Mouse (Mus musculus) MEL (cell line): ENCODE results near the gene Atp6v0b. TPM values are rescaled to one million over a fixed set of nuclear protein-coding genes. Genes with fewer than 3 reads are reported as not detected.
A peak's percentile ranks its signal among the peaks of the same experiment; 100 is the strongest.

Source experiments
- DNase-seq: peaks from one replicate; pipeline ENCODE4 v3.0.0; 2011; ENCODE audit warnings: low read depth, low spot score
- H3K27ac ChIP-seq: 2 replicates; pipeline ENCODE4 v1.5.1; 2012; ENCODE audit warnings: low read depth, mild to moderate bottlenecking, control low read depth, low read length, moderate library complexity; ENCODE audit not compliant: control insufficient read depth
- H3K27me3 ChIP-seq, 2 experiments: fragments of 150-350 bp in 1 of 2; sonication (generic) in 1 of 2; 2 replicates each; pipeline ENCODE4 v1.6.1; 2012; ENCODE audit warnings: low read length in 2 of 2, mild to moderate bottlenecking in 2 of 2, improper control_type of control experiment in 1 of 2, moderate library complexity in 1 of 2; ENCODE audit not compliant: insufficient read depth in 2 of 2, control insufficient read depth in 1 of 2
- H3K36me3 ChIP-seq, 2 experiments: 2 replicates each; pipeline ENCODE4 v1.6.1; 2012 to 2014; ENCODE audit warnings: low read length in 2 of 2, improper control_type of control experiment in 1 of 2, inconsistent platforms in 1 of 2, mild to moderate bottlenecking in 1 of 2; ENCODE audit not compliant: insufficient read depth in 2 of 2, control insufficient read depth in 1 of 2
- H3K4me1 ChIP-seq, 2 experiments: fragments of 150-350 bp in 1 of 2; sonication (generic) in 1 of 2; 2 replicates each; pipeline ENCODE4 v1.6.1; 2012; ENCODE audit warnings: low read length in 2 of 2, improper control_type of control experiment in 1 of 2, mild to moderate bottlenecking in 1 of 2; ENCODE audit not compliant: insufficient read depth in 2 of 2, control insufficient read depth in 1 of 2
- H3K4me3 ChIP-seq, 2 experiments: fragments of 150-350 bp in 1 of 2; sonication (generic) in 1 of 2; 2 replicates each; pipeline ENCODE4 v1.5.1; 2012; ENCODE audit warnings: low read depth in 2 of 2, low read length in 2 of 2, mild to moderate bottlenecking in 2 of 2, moderate library complexity in 2 of 2, control low read depth in 1 of 2, improper control_type of control experiment in 1 of 2; ENCODE audit not compliant: control insufficient read depth in 1 of 2, insufficient read depth in 1 of 2
- H3K79me2 ChIP-seq: 2 replicates; pipeline ENCODE4 v1.6.1; 2012; ENCODE audit warnings: mild to moderate bottlenecking, low read length, moderate library complexity; ENCODE audit not compliant: control insufficient read depth, poor library complexity, insufficient read depth
- H3K9ac ChIP-seq: 2 replicates; pipeline ENCODE4 v1.6.1; 2012; ENCODE audit warnings: low read depth, mild to moderate bottlenecking, control low read depth, low read length, moderate library complexity; ENCODE audit not compliant: control insufficient read depth, poor library complexity, severe bottlenecking
- H3K9me3 ChIP-seq: fragments of 150-350 bp; sonication (generic); replicated peaks from 2 replicates; pipeline ENCODE4 v1.6.1; 2012; ENCODE audit warnings: mild to moderate bottlenecking, low read length, improper control_type of control experiment, moderate library complexity; ENCODE audit not compliant: insufficient read depth
- BHLHE40 ChIP-seq: IDR thresholded peaks from 2 replicates; pipeline ENCODE4 v1.6.1; 2012; ENCODE audit warnings: low read depth, mild to moderate bottlenecking, inconsistent platforms, low read length, improper control_type of control experiment, borderline replicate concordance
- CHD2 ChIP-seq: IDR thresholded peaks from 2 replicates; pipeline ENCODE4 v1.6.1; 2011; ENCODE audit warnings: low read length, improper control_type of control experiment
- E2F4 ChIP-seq: IDR thresholded peaks from 2 replicates; pipeline ENCODE4 v1.6.1; 2011; ENCODE audit warnings: low read depth, low read length, improper control_type of control experiment, borderline replicate concordance
- ELF1 ChIP-seq: IDR thresholded peaks from 2 replicates; pipeline ENCODE4 v1.6.1; 2014; ENCODE audit warnings: low read depth, mild to moderate bottlenecking, inconsistent platforms, low read length, improper control_type of control experiment, moderate library complexity
- EP300 ChIP-seq, 2 experiments: IDR thresholded peaks; 2 replicates each; pipeline ENCODE4 v1.6.1; 2011; ENCODE audit warnings: improper control_type of control experiment in 2 of 2, low read length in 2 of 2, low read depth in 1 of 2, mild to moderate bottlenecking in 1 of 2
- GABPA ChIP-seq: IDR thresholded peaks from 2 replicates; pipeline ENCODE4 v1.6.1; 2012; ENCODE audit warnings: low read depth, mild to moderate bottlenecking, inconsistent platforms, low read length, improper control_type of control experiment, moderate library complexity
- HCFC1 ChIP-seq: IDR thresholded peaks from 2 replicates; pipeline ENCODE4 v1.6.1; 2012; ENCODE audit warnings: low read depth, mild to moderate bottlenecking, inconsistent platforms, low read length, improper control_type of control experiment, moderate library complexity
- JUND ChIP-seq: IDR thresholded peaks from 2 replicates; pipeline ENCODE4 v1.6.1; 2011; ENCODE audit warnings: low read depth, mild to moderate bottlenecking, improper control_type of control experiment, low read length
- KAT2A ChIP-seq: conservative IDR thresholded peaks from 2 replicates; pipeline ENCODE4 v1.6.1; 2012; ENCODE audit warnings: low read depth, low read length, improper control_type of control experiment, inconsistent platforms
- MAFK ChIP-seq: IDR thresholded peaks from 2 replicates; pipeline ENCODE4 v1.6.1; 2011; ENCODE audit warnings: low read depth, mild to moderate bottlenecking, low read length, improper control_type of control experiment, borderline replicate concordance
- MAX ChIP-seq: IDR thresholded peaks from 2 replicates; pipeline ENCODE4 v1.6.1; 2011; ENCODE audit warnings: low read length, improper control_type of control experiment
- MXI1 ChIP-seq: IDR thresholded peaks from 2 replicates; pipeline ENCODE4 v1.6.1; 2011; ENCODE audit warnings: mild to moderate bottlenecking, low read depth, low read length, improper control_type of control experiment
- MYB ChIP-seq: IDR thresholded peaks from 2 replicates; pipeline ENCODE4 v1.6.1; 2011; ENCODE audit warnings: mild to moderate bottlenecking, low read depth, low read length, improper control_type of control experiment
- MYC ChIP-seq: IDR thresholded peaks from 2 replicates; pipeline ENCODE4 v1.6.1; 2011; ENCODE audit warnings: low read depth, mild to moderate bottlenecking, low read length, improper control_type of control experiment, moderate library complexity
- NELFE ChIP-seq: IDR thresholded peaks from 2 replicates; pipeline ENCODE4 v1.6.1; 2011; ENCODE audit warnings: low read depth, low read length, improper control_type of control experiment
- NRF1 ChIP-seq: IDR thresholded peaks from 2 replicates; pipeline ENCODE4 v1.6.1; 2014; ENCODE audit warnings: low read depth, mild to moderate bottlenecking, inconsistent platforms, low read length, improper control_type of control experiment, moderate library complexity; ENCODE audit not compliant: poor library complexity, insufficient read depth, severe bottlenecking
- POLR2A ChIP-seq, 2 experiments: IDR thresholded peaks; 2 replicates each; pipeline ENCODE4 v1.6.1; 2011 to 2012; ENCODE audit warnings: low read length in 2 of 2, mild to moderate bottlenecking in 2 of 2, control low read depth in 1 of 2, improper control_type of control experiment in 1 of 2, low read depth in 1 of 2, moderate library complexity in 1 of 2; ENCODE audit not compliant: control insufficient read depth in 1 of 2, insufficient read depth in 1 of 2, poor library complexity in 1 of 2
- RAD21 ChIP-seq: IDR thresholded peaks from 2 replicates; pipeline ENCODE4 v1.6.1; 2011; ENCODE audit warnings: mild to moderate bottlenecking, low read depth, low read length, improper control_type of control experiment
- SIN3A ChIP-seq: IDR thresholded peaks from 2 replicates; pipeline ENCODE4 v1.6.1; 2012; ENCODE audit warnings: low read length, improper control_type of control experiment, inconsistent platforms
- SMC3 ChIP-seq: IDR thresholded peaks from 2 replicates; pipeline ENCODE4 v1.6.1; 2011; ENCODE audit warnings: low read depth, low read length, improper control_type of control experiment
- TBP ChIP-seq: IDR thresholded peaks from 2 replicates; pipeline ENCODE4 v1.8.0; 2011; ENCODE audit warnings: low read depth, low read length, improper control_type of control experiment
- USF2 ChIP-seq, 2 experiments: IDR thresholded peaks; 2 replicates each; pipeline ENCODE4 v1.6.1; 2011 to 2012; ENCODE audit warnings: improper control_type of control experiment in 2 of 2, low read length in 2 of 2, borderline replicate concordance in 1 of 2, inconsistent platforms in 1 of 2, low read depth in 1 of 2, mild to moderate bottlenecking in 1 of 2; ENCODE audit not compliant: insufficient read depth in 1 of 2
- ZC3H11A ChIP-seq: IDR thresholded peaks from 2 replicates; pipeline ENCODE4 v1.6.1; 2012; ENCODE audit warnings: low read depth, mild to moderate bottlenecking, inconsistent platforms, low read length, improper control_type of control experiment
- ZKSCAN1 ChIP-seq: IDR thresholded peaks from 2 replicates; pipeline ENCODE4 v1.6.1; 2012; ENCODE audit warnings: low read depth, mild to moderate bottlenecking, inconsistent platforms, low read length, improper control_type of control experiment, moderate library complexity
- ZNF384 ChIP-seq: IDR thresholded peaks from 2 replicates; pipeline ENCODE4 v1.6.1; 2012; ENCODE audit warnings: low read depth, mild to moderate bottlenecking, inconsistent platforms, low read length, improper control_type of control experiment
- polyA plus RNA-seq, 2 experiments: library from polyadenylated mRNA; stranded (reverse) in 1 of 2; unstranded in 1 of 2; fragments of >175 nt in 1 of 2; fragments of >200 nt in 1 of 2; gene quantifications; 2 replicates each; pipeline versions ENCODE4 v1.2.1 to v1.2.4; 2012; ENCODE audit warnings: low replicate concordance in 2 of 2, low read depth in 1 of 2; ENCODE audit not compliant: insufficient read length in 2 of 2, insufficient read depth in 1 of 2, missing spikeins in 1 of 2
- total RNA-seq: library from RNA; depleted of rRNA; stranded (reverse); fragments of 300-350 nt; gene quantifications from 2 replicates; pipeline ENCODE4 v1.2.3, GENCODE M21; 2012

The Atp6v0b gene
- total and polyA plus RNA-seq, 3 experiments: 286 to 343 TPM; not detected in 1

DNA sequence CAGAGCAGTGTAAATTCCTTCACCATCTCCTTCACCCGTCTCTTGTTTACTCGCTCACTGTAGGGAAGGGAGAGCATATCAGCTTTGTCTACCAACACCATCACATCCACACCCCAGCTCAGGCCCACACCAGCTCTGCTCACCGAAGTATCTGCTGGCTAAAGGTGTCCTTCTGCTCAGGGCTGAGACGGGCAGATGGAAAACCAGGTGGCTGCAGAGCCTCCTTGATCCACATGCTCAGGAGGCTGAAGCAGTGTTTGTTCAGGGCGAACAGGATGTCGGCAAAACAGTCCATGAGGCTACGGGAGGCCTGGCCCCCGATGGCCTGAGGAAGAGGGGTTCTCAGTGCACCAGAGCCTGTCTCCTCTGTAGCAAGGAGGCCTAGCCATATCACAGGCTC, 7.5 kb upstream of the Atp6v0b start:
- Histone ChIP-seq H3K4me3 (no peak overlapping the region), H3K4me1 (peaks cover 0 to 4% of the 10 kb centered on the region in 2 experiments; a peak in 2 of 4 replicates), H3K27me3 (no peaks in the 10 kb centered on the region), H3K79me2 (peaks cover 10% of the 10 kb centered on the region), H3K36me3 (no peaks in the 10 kb centered on the region), H3K9me3 (no peaks in the 10 kb centered on the region), H3K27ac (no peak overlapping the region), H3K9ac (no peak overlapping the region)
- TF ChIP-seq MYB (no peak), E2F4 (no peak), TBP (no peak), HCFC1 (no peak), MAX (no peak), CHD2 (no peak), NRF1 (no peak), GABPA (no peak), BHLHE40 (no peak), KAT2A (no peak)
- DNase-seq: no peak

DNA sequence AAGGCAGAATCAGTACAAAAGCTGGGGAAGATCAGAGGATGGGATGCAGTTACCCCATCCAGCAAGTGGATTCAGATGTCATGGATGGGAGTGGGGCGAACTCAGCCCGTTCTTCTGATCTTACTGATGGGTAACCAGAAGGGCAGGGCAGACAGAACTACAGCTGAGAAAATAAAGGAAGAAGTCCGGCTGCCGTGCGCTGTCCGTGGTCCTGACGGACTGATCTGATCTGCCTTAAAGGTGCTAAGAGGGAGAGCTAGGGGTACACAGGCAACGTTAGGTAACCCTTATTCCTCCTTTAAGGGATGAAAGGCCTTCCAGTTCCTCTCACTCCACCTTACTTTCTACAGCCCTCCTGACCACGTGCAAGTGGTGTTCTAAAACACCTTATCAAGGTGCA, 6.2 kb upstream of the Atp6v0b start:
- H3K4me1 ChIP-seq: peaks cover 0 to 4% of the 10 kb centered on the region in 2 experiments; a peak in 2 of 4 replicates
- TF ChIP-seq MXI1 (peak; percentile 85), SMC3 (peak; percentile 15; the same call in 1 of the 2 replicates), SIN3A (peak; percentile 99), BHLHE40 (no peak), MAX (no peak), HCFC1 (peak; percentile 31; the same call in 1 of the 2 replicates)
- no peak overlapping the region for H3K27ac ChIP-seq
- no peaks in the 10 kb centered on the region for H3K27me3 ChIP-seq
- no peaks in the 10 kb centered on the region for H3K9me3 ChIP-seq
- no peaks in the 10 kb centered on the region for H3K36me3 ChIP-seq
- no peak overlapping the region for H3K9ac ChIP-seq
- no peak overlapping the region for H3K4me3 ChIP-seq
- peaks cover 10% of the 10 kb centered on the region for H3K79me2 ChIP-seq
- DNase-seq: peak; percentile 79

DNA sequence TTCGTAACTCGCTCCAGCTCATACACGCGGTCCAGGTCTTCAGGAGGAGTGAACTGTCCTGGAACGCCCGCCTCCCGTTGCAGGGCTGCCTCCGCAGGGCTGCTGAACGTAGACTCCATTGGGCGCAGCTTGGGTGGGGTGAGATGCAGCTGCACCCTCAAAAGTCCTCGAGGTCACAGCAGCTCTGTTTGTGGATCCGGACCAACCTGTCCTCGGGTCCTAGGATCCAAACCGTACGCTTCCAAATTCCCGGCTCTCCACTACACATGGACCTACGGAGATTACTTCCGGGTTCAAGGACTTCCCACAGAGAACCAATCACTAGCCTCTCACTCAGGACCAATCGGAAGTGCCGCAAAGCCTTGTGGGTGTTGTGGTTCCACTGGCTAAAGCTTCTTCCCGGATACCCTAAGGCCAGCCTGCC, 4.6 kb upstream of the Atp6v0b start, which contains the start of gene Dph2:
TSS of gene Dph2 (minus strand) at position 295 of the 424 bp plus-strand sequence.
- DNase-seq: peak; percentile 95
- H3K27ac ChIP-seq: 0 out of 2 replicates have a peak within 1 kb of the TSS, but pooled peaks have one; percentile 17
- peak within 1 kb of the TSS; percentile 79 for H3K9ac ChIP-seq
- H3K79me2 ChIP-seq: peaks cover 13% of the 10 kb centered on the region
- H3K27me3 ChIP-seq: no peaks in the 10 kb centered on the region
- H3K4me3 ChIP-seq: peak within 1 kb of the TSS; percentile 88 to 91
- H3K9me3 ChIP-seq: no peaks in the 10 kb centered on the region
- H3K4me1 ChIP-seq: peaks cover 0 to 4% of the 10 kb centered on the region in 2 experiments; a peak in 2 of 4 replicates
- H3K36me3 ChIP-seq: no peaks in the 10 kb centered on the region
- no peak for TF ChIP-seq JUND
- TF ChIP-seq RAD21: no peak
- TF ChIP-seq GABPA: no peak
- peak; percentile 99 for TF ChIP-seq MXI1
- TF ChIP-seq ZC3H11A: no peak
- peak; percentile 96 for TF ChIP-seq ELF1
- no peak for TF ChIP-seq MAFK
- peak; percentile 85 for TF ChIP-seq MAX
- TF ChIP-seq ZKSCAN1: no peak
- no peak for TF ChIP-seq CHD2
- peak; percentile 72 to 92; a peak in 3 of 4 replicates for TF ChIP-seq POLR2A (IDR thresholded peaks at IDR 0.05; ENCODE audit: control insufficient read depth in 1 of 2, insufficient read depth in 1 of 2, low read depth in 1 of 2, low read length in 2 of 2, poor library complexity in 1 of 2)
- peak; percentile 91 for TF ChIP-seq KAT2A
- TF ChIP-seq TBP: peak; percentile 59; the same call in 1 of the 2 replicates
- TF ChIP-seq EP300 (IDR thresholded peaks at IDR 0.05; ENCODE audit: low read depth in 1 of 2, low read length in 2 of 2): no peak
- no peak for TF ChIP-seq USF2 (IDR thresholded peaks at IDR 0.05; ENCODE audit: borderline replicate concordance in 1 of 2, insufficient read depth in 1 of 2, low read depth in 1 of 2, low read length in 2 of 2)
- TF ChIP-seq MYC: peak; percentile 92
- TF ChIP-seq NELFE: peak; percentile 72
- TF ChIP-seq ZNF384: no peak
